Mouse (Mus musculus): ENCODE measurements around the gene Lrrc74a. TPM values are rescaled to one million over a fixed set of nuclear protein-coding genes. Genes with fewer than 3 reads are reported as not detected.
A peak's percentile ranks its signal among the peaks of the same experiment; 100 is the strongest.

Gene Lrrc74a
- polyA plus RNA-seq, 1 experiment = not detected

DNA sequence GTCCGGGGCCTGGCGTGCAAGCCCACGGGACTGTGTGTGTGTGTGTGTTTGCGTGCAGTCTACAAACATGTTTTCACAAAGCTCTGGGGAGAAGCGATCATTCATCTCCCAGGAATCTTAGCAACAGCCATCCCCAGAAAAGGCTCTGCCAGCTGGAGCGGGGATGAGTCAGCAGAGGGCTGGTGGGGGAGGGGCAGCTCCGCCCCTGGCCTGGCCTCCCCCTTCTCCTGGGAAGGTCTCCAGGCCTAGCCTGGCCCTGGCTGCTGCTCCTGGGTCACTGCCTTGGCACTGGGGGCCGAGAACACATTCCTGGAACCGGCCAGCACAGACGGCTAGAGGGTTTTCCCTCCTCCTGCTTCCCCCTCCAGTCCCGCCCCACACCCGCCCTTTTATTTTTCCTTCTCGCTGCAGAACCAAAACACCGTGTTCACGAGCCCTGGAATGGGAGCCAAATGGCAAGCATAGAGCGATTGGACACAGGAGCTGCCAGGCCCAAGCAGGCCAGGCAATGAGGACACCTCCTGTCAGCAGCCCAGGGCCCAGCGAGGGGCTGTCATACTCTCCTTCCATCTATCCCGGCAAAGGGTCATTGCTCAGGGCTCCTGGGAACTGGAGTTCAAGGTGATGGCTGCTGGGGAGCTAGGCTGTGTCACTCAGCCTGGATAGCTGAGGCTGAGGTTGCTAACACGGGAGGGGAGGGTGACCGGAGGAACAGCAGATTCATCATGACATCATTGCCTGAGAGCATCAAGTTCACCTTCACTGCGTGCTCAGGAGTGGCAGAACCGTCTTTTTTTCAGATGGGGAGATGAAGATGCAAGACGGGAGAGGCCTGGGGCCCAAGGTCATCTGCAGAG is 67.2 kb downstream of the Lrrc74a start:
- TF ChIP-seq FLI1 (IDR thresholded peaks at IDR 0.05; ENCODE audit: low read length) = no peak
- no peaks in the 10 kb centered on the region for H3K36me3 ChIP-seq (replicated peaks; ENCODE audit: low read length)
- H3K4me1 ChIP-seq = peaks cover 89% of the 10 kb centered on the region
- H3K4me3 ChIP-seq (replicated peaks) = peak overlapping the region; percentile 88
- no peaks in the 10 kb centered on the region for H3K9me3 ChIP-seq
- no peaks in the 10 kb centered on the region for H3K27me3 ChIP-seq (replicated peaks)

DNA sequence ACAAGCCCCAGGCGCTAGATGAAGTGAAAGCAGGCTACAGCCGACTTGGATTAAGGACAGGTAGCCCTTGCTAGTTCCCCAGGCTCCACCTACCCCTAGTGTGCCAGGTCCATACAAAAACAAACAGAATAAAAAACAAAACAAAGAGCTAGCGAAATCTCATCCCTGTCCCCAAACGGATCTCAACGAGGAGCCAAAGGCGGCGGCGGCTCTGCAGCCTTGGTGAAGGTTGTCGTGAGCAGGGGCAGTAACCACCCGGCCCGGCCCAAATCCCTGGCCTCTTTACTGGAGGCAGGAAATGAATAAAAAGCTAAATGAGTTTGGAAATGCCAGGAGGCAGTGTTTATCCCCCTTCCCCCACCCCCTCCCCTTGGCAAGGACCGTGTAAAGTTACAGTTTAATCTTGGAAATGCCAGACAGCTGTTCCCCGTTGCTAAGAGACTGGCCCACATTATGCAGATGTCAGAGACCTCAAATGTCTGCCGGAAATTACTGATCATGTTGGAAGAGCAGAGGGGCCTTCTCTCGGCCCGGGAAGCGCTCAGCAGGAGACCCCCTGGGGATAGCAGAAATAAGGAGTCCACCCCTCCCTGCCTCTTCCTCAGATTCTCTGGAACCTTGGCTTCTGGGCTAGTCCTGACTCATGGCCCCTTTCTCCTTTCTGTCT is 68.0 kb downstream of the Lrrc74a start:
- Histone ChIP-seq H3K9me3 (no peaks in the 10 kb centered on the region), H3K36me3 (replicated peaks; ENCODE audit: low read length) (no peaks in the 10 kb centered on the region), H3K4me1 (peaks cover 95% of the 10 kb centered on the region), H3K27me3 (replicated peaks) (no peaks in the 10 kb centered on the region), H3K4me3 (replicated peaks) (peak overlapping the region; percentile 88)
- no peak for TF ChIP-seq FLI1 (IDR thresholded peaks at IDR 0.05; ENCODE audit: low read length)
- TF ChIP-seq GATA1 (IDR thresholded peaks at IDR 0.05; ENCODE audit: borderline replicate concordance, low read length) = no peak

DNA sequence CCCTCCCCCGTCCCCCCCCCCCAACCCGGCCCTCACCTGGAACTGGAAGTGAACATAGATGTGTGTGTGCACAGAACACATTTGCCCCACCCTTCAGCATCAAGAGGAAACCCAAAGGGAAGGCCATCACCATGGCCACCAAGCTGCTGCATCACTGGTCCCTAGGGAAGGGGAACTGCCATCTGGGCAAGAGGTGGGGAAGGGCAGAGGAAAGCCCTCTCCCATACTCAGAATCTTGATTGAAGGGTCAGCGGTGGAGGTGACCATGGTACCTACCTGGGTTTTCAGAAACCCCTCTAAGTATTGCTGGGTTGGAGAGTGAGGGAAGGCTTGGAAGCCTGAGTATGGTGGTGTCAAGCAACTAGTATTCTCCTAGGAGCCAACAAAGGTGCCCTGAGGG is 68.7 kb downstream of the Lrrc74a start:
- TF ChIP-seq FLI1 (IDR thresholded peaks at IDR 0.05; ENCODE audit: low read length) (no peak), GATA1 (IDR thresholded peaks at IDR 0.05; ENCODE audit: borderline replicate concordance, low read length) (no peak)
- Histone ChIP-seq H3K9me3 (no peaks in the 10 kb centered on the region), H3K4me1 (peaks cover 98% of the 10 kb centered on the region), H3K36me3 (replicated peaks; ENCODE audit: low read length) (no peaks in the 10 kb centered on the region), H3K4me3 (replicated peaks) (peak overlapping the region; percentile 51), H3K27me3 (replicated peaks) (no peaks in the 10 kb centered on the region)

DNA sequence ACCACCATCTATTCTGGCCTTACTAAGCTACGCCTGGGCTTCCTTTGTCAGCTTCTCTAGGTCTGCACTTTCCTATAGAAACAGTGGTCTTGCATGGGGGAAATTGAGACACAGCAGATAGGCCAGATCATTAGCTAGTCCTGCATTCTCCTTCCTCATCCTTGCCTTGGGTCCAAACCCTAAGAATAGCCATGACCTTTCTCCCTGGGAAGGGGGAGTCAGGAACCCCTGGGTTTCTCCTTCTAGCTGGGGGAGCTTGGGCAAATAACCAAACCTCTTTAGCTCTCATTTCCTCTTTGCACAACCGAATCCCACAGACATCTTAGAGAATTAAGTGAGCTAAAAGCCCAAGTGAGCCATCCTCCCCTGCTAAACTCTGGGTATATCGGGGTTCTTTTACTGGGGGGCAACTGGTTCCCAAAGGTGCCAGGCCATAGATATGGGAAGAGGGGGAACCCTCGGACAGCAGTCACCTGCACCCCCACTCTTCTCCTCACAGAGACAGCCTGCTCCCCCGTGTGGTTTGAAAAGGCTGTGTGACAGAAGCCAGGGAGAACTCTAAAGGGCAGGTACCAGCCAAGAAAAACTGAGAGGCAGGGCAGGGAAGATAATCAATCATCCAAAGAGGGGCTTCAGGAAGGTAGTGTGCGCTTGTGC is 69.6 kb downstream of the Lrrc74a start:
- Histone ChIP-seq H3K9me3 (no peaks in the 10 kb centered on the region), H3K36me3 (replicated peaks; ENCODE audit: low read length) (no peaks in the 10 kb centered on the region), H3K4me3 (replicated peaks) (no peak overlapping the region), H3K27me3 (replicated peaks) (no peaks in the 10 kb centered on the region), H3K4me1 (peaks cover 100% of the 10 kb centered on the region)
- TF ChIP-seq GATA1 (IDR thresholded peaks at IDR 0.05; ENCODE audit: borderline replicate concordance, low read length) = no peak
- TF ChIP-seq FLI1 (IDR thresholded peaks at IDR 0.05; ENCODE audit: low read length) = no peak

DNA sequence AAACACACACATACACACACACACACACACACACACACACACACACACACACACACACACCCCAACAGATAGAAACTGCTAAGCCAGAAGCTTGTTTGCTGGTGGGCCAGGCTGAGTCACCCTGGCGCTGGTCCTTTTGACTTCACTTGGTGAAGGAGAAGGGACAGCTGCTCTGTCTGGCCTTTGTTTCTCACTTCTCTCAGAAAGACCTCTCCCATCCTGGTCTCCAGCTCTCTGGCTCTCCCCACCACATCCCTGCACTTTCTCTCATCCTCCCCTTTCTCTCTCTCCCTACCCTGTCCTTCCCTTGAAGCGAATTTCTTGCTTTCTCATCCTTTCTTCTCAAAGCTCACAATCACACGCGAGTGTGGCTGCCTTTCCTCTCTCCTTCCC is 70.1 kb downstream of the Lrrc74a start:
- TF ChIP-seq GATA1 (IDR thresholded peaks at IDR 0.05; ENCODE audit: borderline replicate concordance, low read length) (no peak), FLI1 (IDR thresholded peaks at IDR 0.05; ENCODE audit: low read length) (no peak)
- Histone ChIP-seq H3K4me1 (peaks cover 100% of the 10 kb centered on the region), H3K27me3 (replicated peaks) (no peaks in the 10 kb centered on the region), H3K9me3 (no peaks in the 10 kb centered on the region), H3K4me3 (replicated peaks) (peak overlapping the region; percentile 73), H3K36me3 (replicated peaks; ENCODE audit: low read length) (no peaks in the 10 kb centered on the region)

DNA sequence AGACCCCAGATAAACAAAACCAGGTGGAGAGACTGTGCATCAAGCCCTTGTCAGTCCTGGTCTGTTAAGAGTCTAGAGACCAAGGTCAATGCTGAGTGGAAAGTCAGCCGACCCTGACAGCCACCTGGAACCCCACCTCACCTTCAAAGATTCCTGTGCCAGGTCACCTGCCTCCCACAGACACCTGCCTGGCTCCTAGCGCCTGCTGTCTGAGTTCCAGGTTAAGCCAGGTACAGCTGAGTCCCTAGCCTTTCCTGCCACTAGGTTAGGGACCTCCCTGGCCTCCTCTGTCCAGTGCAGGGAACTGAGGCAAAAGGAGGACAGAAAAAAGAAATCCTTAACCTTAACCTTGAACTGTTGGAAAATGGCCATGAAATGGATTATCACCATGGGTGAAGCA is 70.7 kb downstream of the Lrrc74a start:
- H3K4me1 ChIP-seq = peaks cover 100% of the 10 kb centered on the region
- H3K4me3 ChIP-seq (replicated peaks) = no peak overlapping the region
- H3K36me3 ChIP-seq (replicated peaks; ENCODE audit: low read length) = no peaks in the 10 kb centered on the region
- H3K9me3 ChIP-seq = no peaks in the 10 kb centered on the region
- TF ChIP-seq FLI1 (IDR thresholded peaks at IDR 0.05; ENCODE audit: low read length) = no peak
- TF ChIP-seq GATA1 (IDR thresholded peaks at IDR 0.05; ENCODE audit: borderline replicate concordance, low read length) = no peak
- H3K27me3 ChIP-seq (replicated peaks) = no peaks in the 10 kb centered on the region

DNA sequence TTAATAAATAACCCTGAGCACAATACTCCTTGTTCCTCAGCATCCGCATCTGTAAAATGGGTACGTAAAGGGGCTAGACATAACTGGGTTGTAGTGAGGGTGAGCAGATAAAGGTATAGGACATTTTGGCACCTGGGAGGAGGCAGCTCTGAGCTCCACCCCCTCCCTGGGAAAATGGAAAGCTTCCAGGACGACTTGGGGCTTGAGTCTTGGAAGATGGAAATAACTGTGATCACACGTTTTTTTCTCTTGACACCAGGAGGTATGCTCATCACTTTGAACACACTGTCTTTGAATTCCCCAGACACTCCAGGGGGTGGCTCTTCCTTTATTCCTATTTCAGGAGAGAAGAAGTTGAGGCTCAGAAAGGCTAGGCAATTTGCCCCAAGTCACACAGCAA is 71.1 kb downstream of the Lrrc74a start:
- Histone ChIP-seq H3K4me1 (peaks cover 100% of the 10 kb centered on the region), H3K4me3 (replicated peaks) (no peak overlapping the region), H3K9me3 (no peaks in the 10 kb centered on the region), H3K27me3 (replicated peaks) (no peaks in the 10 kb centered on the region), H3K36me3 (replicated peaks; ENCODE audit: low read length) (no peaks in the 10 kb centered on the region)
- TF ChIP-seq GATA1 (IDR thresholded peaks at IDR 0.05; ENCODE audit: borderline replicate concordance, low read length) (no peak), FLI1 (IDR thresholded peaks at IDR 0.05; ENCODE audit: low read length) (no peak)

DNA sequence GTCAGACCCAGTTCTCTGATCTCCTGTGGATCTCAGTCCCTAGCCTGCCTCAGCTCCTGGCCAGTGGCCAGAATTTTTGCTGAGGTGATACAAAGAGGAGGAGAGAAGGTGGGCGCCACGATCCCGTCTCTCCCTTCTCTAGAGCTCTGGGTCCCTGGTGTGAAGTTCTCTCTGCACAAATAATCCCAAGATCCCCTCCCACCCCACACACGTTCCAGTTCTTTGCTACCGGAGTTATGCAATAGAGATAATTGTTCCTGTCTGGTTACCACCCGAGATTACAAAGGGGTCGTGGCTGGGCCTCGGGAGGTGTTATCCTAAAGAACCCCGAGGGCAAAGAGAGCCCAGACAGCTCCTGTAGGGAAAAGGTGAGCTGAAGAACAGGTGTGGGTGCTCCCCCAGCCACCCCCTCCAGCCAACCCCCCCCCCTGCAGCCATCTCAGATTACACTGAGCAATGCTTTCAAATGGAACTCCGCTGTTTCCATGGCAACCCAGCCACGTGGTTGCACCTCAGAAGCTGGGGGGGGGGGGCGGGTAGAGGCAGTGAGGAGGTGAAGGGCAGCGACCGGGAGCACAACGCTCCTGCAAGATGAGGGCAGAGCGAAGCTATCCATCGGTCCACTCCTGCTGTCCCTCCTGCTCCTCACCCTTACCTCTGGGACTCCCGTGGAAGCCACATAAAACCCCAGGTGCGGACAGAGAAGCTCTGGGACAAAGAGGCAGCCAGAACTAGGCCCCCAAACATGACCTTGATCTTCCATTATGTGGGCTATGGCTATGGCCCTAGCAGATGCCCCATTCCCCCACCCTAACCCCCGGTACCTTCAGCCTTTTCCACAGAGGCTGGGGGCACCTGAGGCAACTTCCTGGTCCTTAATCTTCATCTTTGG is 72.1 kb downstream of the Lrrc74a start:
- no peaks in the 10 kb centered on the region for H3K36me3 ChIP-seq (replicated peaks; ENCODE audit: low read length)
- H3K27me3 ChIP-seq (replicated peaks) = no peaks in the 10 kb centered on the region
- H3K4me1 ChIP-seq = peaks cover 100% of the 10 kb centered on the region
- no peak for TF ChIP-seq GATA1 (IDR thresholded peaks at IDR 0.05; ENCODE audit: borderline replicate concordance, low read length)
- no peaks in the 10 kb centered on the region for H3K9me3 ChIP-seq
- H3K4me3 ChIP-seq (replicated peaks) = no peak overlapping the region
